Mouse (Mus musculus): ENCODE results near the gene Gna11.

Gene Gna11

DNA sequence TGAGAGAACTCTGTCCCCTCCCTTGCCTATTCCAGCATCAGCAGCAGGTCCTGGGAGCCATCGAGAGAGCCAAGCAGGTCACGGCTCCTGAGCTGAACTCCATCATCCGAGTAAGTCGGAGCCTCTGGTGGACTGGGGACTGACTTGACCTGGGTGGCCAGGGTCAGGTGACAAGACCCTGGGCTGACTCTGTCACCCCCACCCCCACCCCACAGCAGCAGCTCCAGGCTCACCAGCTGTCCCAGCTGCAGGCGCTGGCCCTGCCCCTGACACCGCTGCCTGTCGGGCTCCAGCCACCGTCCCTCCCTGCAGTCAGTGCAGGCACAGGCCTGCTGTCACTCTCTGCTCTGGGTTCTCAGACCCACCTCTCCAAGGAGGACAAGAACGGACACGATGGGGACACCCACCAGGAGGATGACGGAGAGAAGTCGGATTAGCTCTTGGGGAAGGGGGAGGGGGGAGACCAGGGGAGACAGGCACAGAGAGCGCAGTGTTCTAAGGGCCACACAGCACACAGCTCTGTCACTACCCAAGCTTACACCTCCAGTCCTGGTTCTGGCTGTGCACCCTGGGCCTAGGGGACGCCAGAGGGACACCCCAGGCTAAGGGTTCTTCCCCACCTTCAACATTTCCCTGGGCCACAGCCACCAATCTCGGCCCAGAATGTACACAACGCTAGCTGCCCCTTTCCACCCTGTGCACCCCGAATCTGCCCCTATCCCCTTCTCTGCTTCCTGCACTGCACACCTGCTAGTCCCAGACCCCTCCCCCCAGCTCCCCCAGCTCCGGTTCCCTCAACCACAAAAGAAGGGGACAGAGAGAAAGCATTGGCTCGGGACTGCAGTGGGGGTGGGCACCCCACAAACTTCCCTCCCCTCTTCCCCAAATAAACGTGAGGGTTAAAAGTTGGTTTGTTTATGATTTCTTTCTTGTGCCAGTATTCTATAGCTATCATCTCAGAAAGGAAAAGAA lies 20.6 kb upstream of the Gna11 start:
- no peak for DNase-seq (ENCODE audit: low read depth)

DNA sequence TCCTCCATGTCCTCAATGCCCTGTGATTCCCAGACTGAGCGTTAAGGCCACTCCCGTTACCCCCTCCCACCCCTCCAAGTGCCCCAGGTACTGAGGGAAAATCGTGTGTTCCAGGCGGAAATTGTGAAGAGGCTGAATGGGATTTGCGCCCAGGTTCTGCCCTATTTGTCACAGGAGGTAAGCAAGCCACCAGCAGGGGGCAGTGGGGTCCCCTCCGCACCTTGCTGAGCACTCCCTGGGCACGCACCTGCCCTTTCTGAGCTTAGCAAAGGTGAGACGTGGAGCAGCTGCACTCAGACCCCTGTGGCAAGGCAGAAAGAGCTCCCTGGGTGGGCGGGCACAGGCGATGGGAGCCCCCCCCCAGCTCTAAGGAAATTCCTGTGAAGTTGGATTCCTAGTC lies 19.7 kb upstream of the Gna11 start:
- DNase-seq (ENCODE audit: low read depth), result no peak

DNA sequence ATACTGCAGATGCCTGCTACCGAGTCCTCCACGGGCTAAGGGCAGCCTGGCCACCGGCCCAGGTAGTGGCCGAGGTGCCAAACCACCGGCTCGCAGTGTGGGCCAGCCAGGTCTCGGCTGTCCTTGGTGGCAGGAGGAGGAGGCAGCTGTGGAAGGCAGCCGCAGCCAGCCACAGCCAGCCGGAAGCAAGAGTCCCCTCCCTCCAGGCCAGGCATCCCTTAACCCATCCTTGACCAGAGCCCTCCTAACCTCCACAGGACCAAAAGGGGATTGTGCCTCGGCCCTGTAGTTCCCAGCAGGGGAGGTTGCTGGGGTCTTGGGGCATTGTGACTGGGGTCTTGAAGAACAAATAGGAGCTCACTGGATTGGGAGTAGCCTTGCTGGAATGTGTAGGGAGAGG lies 19.2 kb upstream of the Gna11 start:
- DNase-seq (ENCODE audit: low read depth), result peak; percentile 61

GRCm38 (mm10) chr10:81563481-81563880 lies 18.5 kb upstream of the Gna11 start:
- peak; percentile 64 for DNase-seq (ENCODE audit: low read depth)

DNA sequence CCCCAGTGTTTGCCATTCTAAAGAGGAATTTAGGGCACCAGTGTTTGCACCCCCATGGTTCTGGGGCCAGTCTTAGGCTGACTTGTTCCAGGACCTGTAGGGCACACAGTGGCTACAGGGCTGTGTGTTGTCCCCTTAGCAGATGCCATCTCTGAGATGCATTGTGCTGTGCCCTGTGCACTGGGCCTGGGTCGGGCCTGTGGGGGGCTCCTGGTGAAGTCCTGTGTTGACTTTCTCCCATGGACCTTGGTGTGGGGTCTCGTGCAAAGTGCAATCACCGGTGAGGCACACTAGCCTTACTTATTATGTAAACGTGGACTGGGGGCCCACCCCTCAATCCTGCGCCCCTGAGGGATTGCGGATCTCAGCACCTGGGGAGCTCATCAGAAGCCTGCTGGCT lies 17.4 kb upstream of the Gna11 start:
- DNase-seq (ENCODE audit: low read depth), result no peak

DNA sequence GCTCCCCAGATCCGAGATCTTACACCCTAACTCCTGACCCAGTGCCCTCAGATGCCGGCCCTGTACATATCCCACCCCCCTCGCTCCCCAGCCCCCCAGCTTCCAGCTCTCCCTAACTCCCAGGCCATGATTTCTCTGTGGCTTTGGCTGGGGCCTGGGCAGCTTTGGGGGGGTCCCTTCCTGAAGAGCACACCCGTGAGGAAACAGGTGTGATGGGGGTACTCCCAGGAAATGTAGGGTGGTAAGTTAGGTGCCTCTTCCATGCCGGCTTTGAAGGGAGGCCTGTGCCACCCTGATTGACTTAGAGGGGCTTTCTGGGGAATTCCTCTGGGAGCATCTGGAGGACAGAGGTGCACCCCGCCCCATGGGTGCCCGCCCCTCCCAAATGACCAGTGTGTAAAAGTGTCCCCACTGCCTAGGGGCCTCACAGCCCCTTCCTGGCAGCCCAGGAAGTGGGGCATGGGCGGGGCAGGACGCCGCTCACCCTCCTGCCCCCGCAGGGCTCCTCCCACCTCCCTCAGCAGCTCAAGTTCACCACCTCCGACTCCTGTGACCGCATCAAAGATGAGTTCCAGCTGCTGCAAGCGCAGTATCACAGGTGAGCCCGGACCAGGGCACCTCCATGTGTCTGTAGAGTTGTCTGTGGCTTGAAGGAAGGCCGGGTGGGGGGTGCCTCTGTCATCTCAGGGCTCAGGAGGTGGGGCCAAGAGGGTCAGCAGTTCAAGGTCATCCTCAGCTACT lies 15.9 kb upstream of the Gna11 start:
- DNase-seq (ENCODE audit: low read depth), result no peak

DNA sequence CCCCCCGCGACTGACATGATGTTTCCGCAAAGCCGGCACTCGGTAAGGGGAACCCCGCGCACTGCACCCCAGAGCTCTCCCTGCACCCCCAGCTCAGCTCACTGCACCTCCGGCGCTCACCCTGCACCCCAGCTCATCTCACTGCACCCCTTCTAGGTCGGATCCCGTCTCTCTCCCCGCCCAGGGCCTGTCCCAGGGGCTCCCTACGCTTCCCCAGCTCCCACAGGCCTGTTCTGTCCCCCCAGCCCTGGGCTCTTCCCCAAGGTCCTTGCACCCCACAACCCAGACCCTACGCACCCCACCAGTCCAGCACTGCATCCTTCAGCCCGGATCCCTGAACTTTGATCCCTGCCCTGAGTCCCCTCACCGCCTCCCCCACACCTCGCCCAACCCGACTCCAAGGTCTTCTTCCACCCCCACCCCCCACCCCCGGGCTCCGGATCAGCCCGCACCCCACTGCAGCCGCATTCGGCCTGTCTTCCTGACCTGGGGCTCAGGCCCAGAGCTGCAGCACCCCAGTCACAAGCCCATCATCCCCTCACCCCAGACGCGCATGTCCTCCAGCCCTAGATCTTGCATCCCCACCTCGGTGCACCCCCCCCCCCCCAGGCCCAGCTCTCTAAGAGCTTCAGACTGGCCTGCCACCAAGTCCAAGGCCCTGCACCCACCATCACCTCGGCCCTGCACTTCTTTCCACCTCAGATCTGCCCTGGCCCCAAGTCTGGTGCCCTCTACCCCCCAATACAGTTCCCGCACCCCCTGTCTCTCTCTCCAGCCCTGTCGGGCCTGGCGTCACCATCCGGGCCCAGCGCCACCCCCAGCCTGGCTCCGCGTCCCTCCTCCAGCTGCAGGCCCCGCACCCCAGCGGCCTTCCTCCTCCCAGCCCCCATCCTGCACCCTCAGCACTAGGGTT lies 14.9 kb upstream of the Gna11 start:
- no peak for DNase-seq (ENCODE audit: low read depth)

DNA sequence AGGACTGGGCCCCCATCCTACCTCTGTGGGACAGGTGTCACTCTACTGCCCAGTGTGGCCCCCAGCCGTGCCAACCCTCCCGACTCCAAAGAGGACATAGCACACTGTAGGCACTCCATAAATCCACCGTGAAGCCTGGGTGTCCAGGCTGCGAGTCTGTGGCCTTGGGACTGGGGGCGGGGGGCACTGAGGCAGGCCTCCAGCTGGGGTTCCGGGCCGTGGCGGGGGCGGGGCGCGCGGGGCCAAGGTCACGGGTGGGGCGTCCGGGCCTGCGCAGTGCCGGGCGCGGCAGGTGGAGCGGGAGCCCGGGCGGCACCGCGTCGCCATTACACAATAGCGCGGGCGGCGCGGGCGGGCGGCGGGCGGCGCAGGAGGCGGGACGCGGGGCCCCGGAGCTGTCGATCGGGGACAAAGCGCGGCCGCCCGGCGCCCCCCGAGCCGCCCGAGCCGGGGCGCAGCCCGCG lies 14.2 kb upstream of the Gna11 start, which contains the start of gene Aes:
Gene Aes (plus strand): TSS at position 326 of the 464 bp plus-strand sequence.
- DNase-seq (ENCODE audit: low read depth), result no peak

GRCm38 (mm10) chr10:81557491-81557890 lies 12.5 kb upstream of the Gna11 start:
- no peak for DNase-seq (ENCODE audit: low read depth)

GRCm38 (mm10) chr10:81556282-81556681 lies 11.3 kb upstream of the Gna11 start:
- no peak for DNase-seq (ENCODE audit: low read depth)

DNA sequence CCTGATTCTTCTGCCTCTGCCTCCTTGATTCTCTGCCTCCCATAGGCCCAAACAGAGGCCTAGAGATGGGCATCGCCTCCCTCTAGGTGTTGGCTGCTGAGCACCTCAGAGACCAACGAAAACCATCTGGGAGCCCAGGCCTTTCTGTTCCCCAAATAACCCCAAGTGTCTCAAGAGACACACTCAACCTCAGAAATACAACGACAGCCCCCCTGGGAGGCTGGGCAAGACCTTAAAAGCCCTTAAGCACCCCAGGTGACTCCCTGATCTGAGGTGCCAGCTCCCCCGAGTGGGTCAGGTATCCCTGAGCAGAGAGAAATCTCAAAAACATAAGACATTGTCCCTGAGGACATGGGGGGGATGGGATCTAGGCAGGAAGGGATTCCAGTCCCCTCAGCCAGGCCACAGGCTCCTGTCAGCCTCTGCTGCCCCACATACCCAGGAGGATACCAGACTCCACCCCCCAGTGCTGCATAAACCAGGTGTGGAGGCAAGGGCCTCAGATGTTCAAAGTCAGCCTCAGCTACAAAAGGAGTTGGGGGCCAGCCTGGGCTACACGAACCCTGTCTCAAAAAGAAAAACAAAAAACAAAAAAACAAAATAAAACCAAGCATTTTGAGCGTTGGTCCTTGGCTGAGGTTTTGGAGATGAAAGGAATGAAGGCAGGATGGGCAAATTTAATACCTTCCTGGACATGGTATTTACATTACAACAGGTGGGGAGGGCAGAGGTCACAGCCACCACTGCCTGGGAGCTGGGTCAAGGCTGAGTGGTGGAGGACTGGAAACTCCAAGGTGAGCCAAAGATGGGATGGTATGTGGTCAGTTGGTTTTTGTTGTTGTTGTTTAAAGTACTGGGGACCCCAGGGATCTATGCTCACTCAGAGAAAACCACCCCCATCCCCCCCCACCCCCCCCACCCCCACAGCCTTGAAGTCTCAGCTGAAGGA lies 9.1 kb upstream of the Gna11 start:
- no peak for DNase-seq (ENCODE audit: low read depth)

GRCm38 (mm10) chr10:81553232-81553631 lies 8.2 kb upstream of the Gna11 start:
- no peak for DNase-seq (ENCODE audit: low read depth)

- DNase-seq (ENCODE audit: low read depth), result peak; percentile 84
These were observed 6.7 kb upstream of the Gna11 start for GRCm38 (mm10) chr10:81551597-81552102.

- DNase-seq (ENCODE audit: low read depth), result no peak
These were observed 5.3 kb upstream of the Gna11 start for GRCm38 (mm10) chr10:81550257-81550656.

- no peak for DNase-seq (ENCODE audit: low read depth)
These were observed 4.0 kb upstream of the Gna11 start for GRCm38 (mm10) chr10:81548944-81549343.

DNA sequence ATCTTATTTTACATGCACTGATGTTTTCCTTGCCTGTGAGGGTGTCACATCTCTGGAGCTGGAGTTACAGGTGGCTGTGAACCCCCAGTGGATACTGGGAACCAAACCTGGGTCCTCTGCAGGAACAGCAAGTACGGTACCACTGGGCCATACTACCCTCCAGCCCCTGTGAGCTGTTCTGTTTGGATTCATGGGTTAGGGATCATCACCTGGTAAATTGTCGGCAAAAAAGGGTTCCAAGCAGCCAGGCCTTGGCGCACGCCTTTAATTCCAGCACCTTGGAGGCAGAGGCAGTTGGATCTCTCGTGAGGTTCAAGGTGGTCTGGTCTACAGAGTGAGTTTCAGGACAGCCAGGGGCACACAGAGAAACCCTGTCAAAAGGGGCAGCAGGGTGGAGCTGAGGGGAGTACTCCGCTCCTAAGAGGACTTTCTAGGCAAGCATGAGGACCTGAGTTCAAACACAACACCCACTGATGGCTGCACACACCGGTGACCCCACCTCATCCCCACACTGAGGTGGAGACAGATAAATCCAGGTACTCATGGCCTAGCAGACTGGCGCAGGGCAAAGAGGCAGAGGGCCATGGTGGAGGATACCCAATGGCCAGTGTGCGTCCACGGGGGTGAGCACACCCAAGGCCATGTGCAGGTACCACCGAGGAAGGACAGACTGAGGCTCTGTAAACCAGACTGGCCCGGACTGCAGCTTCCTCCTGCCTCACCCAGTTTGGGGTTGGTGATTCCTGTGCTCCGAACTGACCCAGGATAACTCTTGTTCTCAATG lies 2.0 kb upstream of the Gna11 start:
- DNase-seq (ENCODE audit: low read depth), result no peak

DNA sequence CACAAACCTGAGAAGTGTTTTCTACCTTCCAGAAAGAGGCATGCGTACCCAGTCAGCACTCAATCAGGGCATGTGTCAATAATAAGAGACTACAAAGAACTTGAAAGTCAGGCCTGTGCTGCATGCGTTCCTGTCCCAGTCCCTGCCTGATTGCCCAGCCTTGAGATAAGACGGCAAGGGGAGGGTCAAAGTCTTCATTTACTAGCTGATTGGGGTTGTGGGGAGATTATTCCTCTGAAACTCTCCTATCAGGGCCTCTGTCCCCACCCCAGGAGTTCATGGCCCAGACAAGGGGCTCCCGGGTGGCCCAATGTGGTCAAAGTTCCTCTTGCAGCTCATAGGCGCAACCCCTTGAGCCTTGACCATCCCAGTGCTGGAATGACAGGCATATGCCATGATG lies 1.3 kb upstream of the Gna11 start:
- DNase-seq (ENCODE audit: low read depth), result no peak

- no peak for DNase-seq (ENCODE audit: low read depth)
These were observed 462 bp downstream of the Gna11 start for GRCm38 (mm10) chr10:81544296-81545160.

DNA sequence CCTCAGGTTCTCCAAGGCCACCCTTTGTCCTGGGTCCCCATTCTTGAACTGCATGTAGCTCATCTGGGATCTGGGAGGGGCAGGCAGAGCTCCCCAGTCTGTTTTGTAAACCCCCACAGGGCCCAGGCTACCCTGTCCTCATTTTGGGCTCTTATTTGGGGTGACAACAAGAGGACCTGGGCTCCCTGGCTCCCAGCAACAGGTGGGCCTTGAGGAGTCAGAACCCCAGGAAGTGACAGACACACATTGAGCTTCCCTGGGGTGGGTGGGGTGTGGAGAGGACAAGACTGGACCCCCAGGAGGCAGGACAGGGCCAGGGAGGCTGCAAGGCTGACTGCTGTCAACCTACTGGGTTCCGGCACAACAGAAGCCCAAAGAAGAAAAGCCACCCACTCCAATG lies 1.4 kb downstream of the Gna11 start:
- DNase-seq (ENCODE audit: low read depth), result no peak

All from fibroblast of lung, adult 2 months (primary cell).